10 mouse cellular contexts compared by ENCODE assay signal in genomic region chr4:97838651-97839050, GRCm38 (mm10).
DNase-seq lines count a peak whose midpoint lies in the region; ATAC-seq lines count a peak whose summit lies in the region.
"Had no signal": no experiment of that assay in that cellular context is flagged by ENCODE, and none has a peak within 500 bp of the region (broad histone marks: within the 10 kb centered on the region; RNA-seq: fewer than 3 reads in every experiment).

No protein-coding gene starts in this region.

- no peak overlapping the region for H3K4me3 ChIP-seq in embryonic facial prominence, embryonic 15.5 days (replicated peaks)
- no peak overlapping the region for H3K4me3 ChIP-seq in hindbrain, embryonic 15.5 days
- no peak overlapping the region for H3K4me3 ChIP-seq in limb, embryonic 12.5 days (replicated peaks)
- H3K4me3 ChIP-seq in forebrain, embryonic 13.5 days: no peak overlapping the region
- H3K4me3 ChIP-seq: forebrain, embryonic 15.5 days; liver, embryonic 15.5 days; myocyte had no signal

- no peaks in the 10 kb centered on the region for H3K9me3 ChIP-seq in embryonic facial prominence, embryonic 15.5 days (replicated peaks)
- no peaks in the 10 kb centered on the region for H3K9me3 ChIP-seq in hindbrain, embryonic 15.5 days
- no peaks in the 10 kb centered on the region for H3K9me3 ChIP-seq in limb, embryonic 12.5 days
- H3K9me3 ChIP-seq in forebrain, embryonic 13.5 days (replicated peaks): no peaks in the 10 kb centered on the region
- H3K9me3 ChIP-seq: forebrain, embryonic 15.5 days; liver, embryonic 15.5 days had no signal

- H3K27me3 ChIP-seq in embryonic facial prominence, embryonic 15.5 days: no peaks in the 10 kb centered on the region
- no peaks in the 10 kb centered on the region for H3K27me3 ChIP-seq in hindbrain, embryonic 15.5 days
- H3K27me3 ChIP-seq in limb, embryonic 12.5 days: no peaks in the 10 kb centered on the region
- H3K27me3 ChIP-seq in forebrain, embryonic 13.5 days: no peaks in the 10 kb centered on the region
- H3K27me3 ChIP-seq: forebrain, embryonic 15.5 days; liver, embryonic 15.5 days had no signal

- no peaks in the 10 kb centered on the region for H3K36me3 ChIP-seq in embryonic facial prominence, embryonic 15.5 days
- no peaks in the 10 kb centered on the region for H3K36me3 ChIP-seq in hindbrain, embryonic 15.5 days
- H3K36me3 ChIP-seq in limb, embryonic 12.5 days: no peaks in the 10 kb centered on the region; the same call in 1 of the 2 replicates
- H3K36me3 ChIP-seq in forebrain, embryonic 13.5 days (ENCODE audit: poor library complexity, severe bottlenecking): no peaks in the 10 kb centered on the region
- H3K36me3 ChIP-seq: forebrain, embryonic 15.5 days; liver, embryonic 15.5 days had no signal

- no peak for ATAC-seq in embryonic facial prominence, embryonic 15.5 days (ENCODE audit: insufficient number of reproducible peaks, low FRiP score, low TSS enrichment, low read depth)
- no peak for ATAC-seq in hindbrain, embryonic 15.5 days (ENCODE audit: low FRiP score, low read depth)
- no peak for ATAC-seq in limb, embryonic 12.5 days (ENCODE audit: insufficient number of reproducible peaks, insufficient read depth, low FRiP score, low TSS enrichment, low read depth)
- no peak for ATAC-seq in forebrain, embryonic 13.5 days
- ATAC-seq: forebrain, embryonic 15.5 days had no signal

- peaks cover 27% of the 10 kb centered on the region for H3K4me1 ChIP-seq in embryonic facial prominence, embryonic 15.5 days
- peaks cover 50% of the 10 kb centered on the region for H3K4me1 ChIP-seq in hindbrain, embryonic 15.5 days (replicated peaks)
- peaks cover 54% of the 10 kb centered on the region for H3K4me1 ChIP-seq in limb, embryonic 12.5 days (replicated peaks)
- peaks cover 83% of the 10 kb centered on the region for H3K4me1 ChIP-seq in forebrain, embryonic 13.5 days

- 44% methylated on average over 3 of the region's 3 CpGs for WGBS in embryonic facial prominence, embryonic 15.5 days
- 55% methylated on average over 3 of the region's 3 CpGs for WGBS in hindbrain, embryonic 15.5 days
- 65% methylated on average over 3 of the region's 3 CpGs for WGBS in limb, embryonic 12.5 days
- WGBS in forebrain, embryonic 13.5 days: 59% methylated on average over 3 of the region's 3 CpGs

- H3K4me2 ChIP-seq in embryonic facial prominence, embryonic 15.5 days (replicated peaks): no peak overlapping the region
- H3K4me2 ChIP-seq in hindbrain, embryonic 15.5 days: no peak overlapping the region
- H3K4me2 ChIP-seq in limb, embryonic 12.5 days: no peak overlapping the region
- H3K4me2 ChIP-seq in forebrain, embryonic 13.5 days: no peak overlapping the region
- H3K4me2 ChIP-seq: forebrain, embryonic 15.5 days; liver, embryonic 15.5 days had no signal

- H3K27ac ChIP-seq in embryonic facial prominence, embryonic 15.5 days (replicated peaks): 0 out of 2 replicates have a peak overlapping the region, but pooled peaks have one; percentile 1
- 0 out of 2 replicates have a peak overlapping the region, but pooled peaks have one; percentile 31 for H3K27ac ChIP-seq in hindbrain, embryonic 15.5 days (replicated peaks)
- peak overlapping the region; percentile 25; the same call in 1 of the 2 replicates for H3K27ac ChIP-seq in limb, embryonic 12.5 days
- H3K27ac ChIP-seq in forebrain, embryonic 13.5 days: no peak overlapping the region
- H3K27ac ChIP-seq: liver, embryonic 15.5 days had no signal

- DNase-seq in kidney, adult 11 months: peak; percentile 65
- DNase-seq in kidney, postnatal 4 days: no peak
- DNase-seq in testis, postnatal 10 days (ENCODE audit: low spot score): no peak

- H3K9ac ChIP-seq in embryonic facial prominence, embryonic 15.5 days: no peak overlapping the region
- H3K9ac ChIP-seq in hindbrain, embryonic 15.5 days: no peak overlapping the region
- no peak overlapping the region for H3K9ac ChIP-seq in limb, embryonic 12.5 days (replicated peaks)
- no peak overlapping the region for H3K9ac ChIP-seq in forebrain, embryonic 13.5 days
- H3K9ac ChIP-seq: forebrain, embryonic 15.5 days; liver, embryonic 15.5 days had no signal
